Mouse (Mus musculus): ENCODE data around the gene Sgcd.

DNA sequence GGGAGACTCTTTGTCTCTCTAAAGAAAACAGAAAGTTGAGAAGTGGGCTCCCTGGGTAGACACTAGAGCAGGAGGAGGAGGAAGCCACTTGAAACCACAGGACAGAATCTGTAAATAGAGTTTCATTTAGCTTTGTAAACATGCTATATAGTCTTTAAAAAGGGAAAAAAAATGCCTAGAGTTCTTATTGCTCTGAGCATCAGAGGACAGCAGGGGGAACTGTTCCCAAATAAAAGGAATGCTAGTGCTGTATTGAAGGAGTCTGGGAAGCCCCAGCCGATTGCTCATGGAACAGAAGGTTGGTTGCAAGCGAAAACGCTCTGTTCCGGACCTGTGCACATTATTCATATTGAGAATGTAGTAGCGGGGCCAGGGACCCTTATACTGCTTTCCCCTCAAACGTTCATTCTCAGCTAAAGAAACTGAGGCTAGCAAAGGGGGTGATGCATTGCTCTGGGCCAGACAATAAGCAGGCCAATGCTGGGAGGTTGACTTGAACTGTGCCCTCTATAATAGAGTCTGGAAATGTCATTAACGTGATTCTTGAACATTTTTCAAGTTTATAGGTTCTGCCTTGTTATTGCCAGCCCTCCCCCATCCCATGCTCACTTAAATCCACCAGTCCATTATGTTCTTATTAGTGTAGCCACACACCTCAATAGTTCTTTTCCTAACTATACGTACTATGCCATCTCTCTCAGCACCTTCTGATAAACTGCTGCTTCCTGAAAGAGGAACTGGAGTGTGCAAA lies 1140.4 kb downstream of the Sgcd start:
- TF ChIP-seq CTCF (IDR thresholded peaks at IDR 0.05) (peak; percentile 59), EP300 (IDR thresholded peaks at IDR 0.05) (no peak)

Data from lung, postnatal 0 days (tissue).